Mouse (Mus musculus): ENCODE results near the gene Gm20538. TPM values are rescaled to one million over a fixed set of nuclear protein-coding genes. Genes with fewer than 3 reads are reported as not detected.

The Gm20538 gene
- polyA plus RNA-seq, 1 experiment from 2014 or later = not detected

GRCm38 (mm10) chr19:44535376-44535775, 17.3 kb downstream of the Gm20538 start:
- peaks cover 6% of the 10 kb centered on the region; the same call in 1 of the 2 replicates for H3K9me3 ChIP-seq
- H3K27ac ChIP-seq = no peak overlapping the region
- 34% methylated on average over 3 of the region's 3 CpGs for WGBS
- H3K4me3 ChIP-seq (replicated peaks) = no peak overlapping the region
- no peak overlapping the region for H3K9ac ChIP-seq (replicated peaks)
- no peaks in the 10 kb centered on the region for H3K36me3 ChIP-seq
- ATAC-seq (ENCODE audit: insufficient number of reproducible peaks, insufficient read depth, low FRiP score, low TSS enrichment, low read depth) = no peak
- H3K4me2 ChIP-seq = no peak overlapping the region
- H3K27me3 ChIP-seq = peaks cover 14% of the 10 kb centered on the region
- no peaks in the 10 kb centered on the region for H3K4me1 ChIP-seq (replicated peaks)

DNA sequence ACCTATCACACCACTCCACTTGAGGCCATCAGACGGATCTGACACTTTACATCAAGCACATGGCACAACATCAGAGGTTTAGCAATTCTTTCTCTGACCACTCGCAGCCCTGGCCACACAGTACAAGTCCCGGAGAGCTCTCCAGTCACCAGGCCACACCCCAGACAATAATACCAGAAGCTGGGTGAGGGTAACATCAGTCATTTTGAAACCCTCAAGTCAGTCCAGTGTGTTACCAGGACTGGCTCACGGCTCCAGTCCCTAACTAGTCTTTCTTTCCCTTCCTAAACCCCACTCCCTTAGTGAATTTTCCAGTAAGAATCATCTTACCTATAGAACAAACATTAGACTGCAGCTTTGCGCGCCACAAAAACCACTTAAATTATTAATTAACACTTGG, 22.6 kb downstream of the Gm20538 start:
- H3K9me3 ChIP-seq = no peaks in the 10 kb centered on the region
- H3K4me3 ChIP-seq (replicated peaks) = no peak overlapping the region
- H3K9ac ChIP-seq (replicated peaks) = no peak overlapping the region
- no peaks in the 10 kb centered on the region for H3K4me1 ChIP-seq (replicated peaks)
- no peak for ATAC-seq (ENCODE audit: insufficient number of reproducible peaks, insufficient read depth, low FRiP score, low TSS enrichment, low read depth)
- H3K27ac ChIP-seq = no peak overlapping the region
- 80% methylated on average over 6 of the region's 6 CpGs for WGBS
- no peak overlapping the region for H3K4me2 ChIP-seq
- no peaks in the 10 kb centered on the region for H3K36me3 ChIP-seq
- peaks cover 11% of the 10 kb centered on the region; the same call in 1 of the 2 replicates for H3K27me3 ChIP-seq

DNA sequence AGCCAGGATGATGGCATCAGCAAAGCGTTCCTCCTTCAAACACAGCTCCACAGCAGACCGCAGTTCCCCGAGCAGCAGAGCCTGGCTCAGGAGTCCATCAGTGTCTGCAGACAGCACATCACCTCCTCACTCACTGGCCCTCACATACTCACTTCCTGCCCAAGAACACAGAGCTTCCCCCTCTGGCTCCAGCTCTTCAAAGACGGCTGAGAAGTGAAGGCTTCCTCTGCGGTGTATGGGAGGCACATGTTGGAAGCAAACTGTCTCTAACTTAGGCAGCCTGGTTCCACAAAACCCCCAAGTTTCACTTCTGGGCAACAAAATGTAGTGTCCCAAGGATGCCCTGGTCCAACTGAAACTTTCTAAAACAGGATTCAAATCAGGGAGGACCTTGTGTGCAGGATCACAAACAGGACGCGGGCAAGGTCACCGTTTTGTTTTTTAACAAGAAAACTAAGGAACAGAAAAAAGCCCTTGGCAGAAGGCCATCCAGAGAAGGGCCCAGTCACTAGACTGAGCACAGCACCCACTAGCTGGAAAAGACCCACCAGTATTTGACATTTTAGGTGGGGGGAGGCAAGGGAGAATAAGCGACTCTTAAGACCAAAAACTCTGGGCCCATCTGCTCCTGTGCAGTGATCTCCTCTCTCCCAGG, 27.0 kb downstream of the Gm20538 start:
- H3K9me3 ChIP-seq = no peaks in the 10 kb centered on the region
- H3K4me3 ChIP-seq (replicated peaks) = no peak overlapping the region
- H3K36me3 ChIP-seq = no peaks in the 10 kb centered on the region
- no peak overlapping the region for H3K9ac ChIP-seq (replicated peaks)
- WGBS = 81% methylated on average over 9 of the region's 9 CpGs
- no peak overlapping the region for H3K27ac ChIP-seq
- H3K27me3 ChIP-seq = no peaks in the 10 kb centered on the region
- no peaks in the 10 kb centered on the region for H3K4me1 ChIP-seq (replicated peaks)
- ATAC-seq (ENCODE audit: insufficient number of reproducible peaks, insufficient read depth, low FRiP score, low TSS enrichment, low read depth) = no peak
- no peak overlapping the region for H3K4me2 ChIP-seq

DNA sequence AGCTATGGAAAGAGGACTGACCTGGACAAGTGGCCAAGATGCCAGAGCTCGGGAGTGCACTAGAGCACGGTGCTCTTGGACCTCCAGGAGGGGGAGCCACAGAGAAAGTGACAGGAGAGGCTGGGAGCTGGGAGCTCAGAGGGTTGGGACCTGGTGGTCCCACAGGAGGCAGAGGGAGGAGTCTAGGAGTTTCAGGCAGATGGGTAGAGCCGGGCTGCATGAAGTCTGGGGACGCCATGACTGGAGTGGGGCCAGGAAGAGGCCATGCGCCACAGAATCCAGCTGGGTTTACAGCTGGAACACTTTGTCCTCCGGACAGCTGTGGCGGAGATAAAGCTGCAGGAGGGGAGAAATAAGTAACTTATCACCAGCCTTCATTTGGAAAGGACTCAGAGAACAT, 33.5 kb downstream of the Gm20538 start:
- H3K4me2 ChIP-seq = no peak overlapping the region
- H3K4me3 ChIP-seq (replicated peaks) = no peak overlapping the region
- H3K27me3 ChIP-seq = peaks cover 51% of the 10 kb centered on the region
- no peaks in the 10 kb centered on the region for H3K36me3 ChIP-seq
- WGBS = 35% methylated on average over 7 of the region's 7 CpGs
- H3K9ac ChIP-seq (replicated peaks) = no peak overlapping the region
- ATAC-seq (ENCODE audit: insufficient number of reproducible peaks, insufficient read depth, low FRiP score, low TSS enrichment, low read depth) = no peak
- H3K9me3 ChIP-seq = no peaks in the 10 kb centered on the region
- H3K27ac ChIP-seq = no peak overlapping the region
- H3K4me1 ChIP-seq (replicated peaks) = peaks cover 13% of the 10 kb centered on the region; the same call in 1 of the 2 replicates

DNA sequence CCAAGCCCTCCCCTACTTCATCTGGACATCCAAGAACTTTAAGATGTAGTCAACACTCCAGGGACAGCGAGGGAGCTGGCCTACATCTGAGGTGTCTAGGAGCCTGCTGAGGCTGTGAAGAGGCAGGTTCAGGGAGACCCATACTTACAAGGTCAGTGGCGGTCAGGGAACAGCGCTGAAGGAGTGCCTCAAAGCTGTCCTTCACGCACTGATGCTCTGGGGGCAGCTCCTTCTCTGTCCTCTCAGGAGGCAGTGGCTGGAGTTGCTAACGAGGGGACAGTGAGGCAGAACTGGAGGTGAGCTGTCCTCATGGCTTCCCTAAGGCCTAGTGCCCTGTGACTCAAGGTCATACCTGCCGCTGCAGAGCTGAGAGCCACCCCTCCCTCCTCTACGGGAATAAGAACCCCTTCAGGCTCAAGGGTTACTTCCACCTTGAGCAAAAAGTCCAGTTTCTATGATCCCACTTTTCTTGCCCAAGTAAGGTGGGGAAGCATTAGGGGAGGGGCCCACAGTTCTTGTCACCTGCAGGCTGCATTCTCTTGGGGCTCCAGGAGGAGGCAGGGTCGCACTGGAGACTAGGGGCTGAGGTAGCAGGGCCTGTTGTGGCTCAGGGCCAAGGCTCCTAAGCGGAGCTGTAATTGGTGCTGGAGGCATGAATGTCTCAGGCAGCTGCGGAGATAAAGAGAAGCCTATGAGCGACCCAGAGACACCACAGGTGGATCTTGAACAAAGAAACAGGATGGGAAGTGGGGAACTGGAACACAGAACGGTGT, 34.4 kb downstream of the Gm20538 start:
- no peak overlapping the region for H3K4me2 ChIP-seq
- H3K9me3 ChIP-seq = no peaks in the 10 kb centered on the region
- no peak overlapping the region for H3K9ac ChIP-seq (replicated peaks)
- H3K4me3 ChIP-seq (replicated peaks) = no peak overlapping the region
- no peaks in the 10 kb centered on the region for H3K36me3 ChIP-seq
- no peak for ATAC-seq (ENCODE audit: insufficient number of reproducible peaks, insufficient read depth, low FRiP score, low TSS enrichment, low read depth)
- H3K4me1 ChIP-seq (replicated peaks) = peaks cover 13% of the 10 kb centered on the region; the same call in 1 of the 2 replicates
- H3K27me3 ChIP-seq = peaks cover 60% of the 10 kb centered on the region
- no peak overlapping the region for H3K27ac ChIP-seq
- 58% methylated on average over 12 of the region's 12 CpGs for WGBS

GRCm38 (mm10) chr19:44515769-44516168, 36.9 kb downstream of the Gm20538 start:
- 38% methylated on average over 6 of the region's 6 CpGs for WGBS
- Histone ChIP-seq H3K9ac (replicated peaks) (no peak overlapping the region), H3K4me2 (no peak overlapping the region), H3K9me3 (no peaks in the 10 kb centered on the region), H3K4me1 (replicated peaks) (peaks cover 28% of the 10 kb centered on the region), H3K27me3 (peaks cover 84% of the 10 kb centered on the region), H3K27ac (no peak overlapping the region), H3K36me3 (no peaks in the 10 kb centered on the region), H3K4me3 (replicated peaks) (no peak overlapping the region)
- ATAC-seq (ENCODE audit: insufficient number of reproducible peaks, insufficient read depth, low FRiP score, low TSS enrichment, low read depth) = no peak

GRCm38 (mm10) chr19:44514521-44515451, 37.8 kb downstream of the Gm20538 start:
- H3K4me3 ChIP-seq (replicated peaks) = no peak overlapping the region
- H3K27me3 ChIP-seq = peaks cover 94% of the 10 kb centered on the region
- no peak overlapping the region for H3K9ac ChIP-seq (replicated peaks)
- no peak overlapping the region for H3K4me2 ChIP-seq
- no peak for ATAC-seq (ENCODE audit: insufficient number of reproducible peaks, insufficient read depth, low FRiP score, low TSS enrichment, low read depth)
- H3K36me3 ChIP-seq = no peaks in the 10 kb centered on the region
- peaks cover 30% of the 10 kb centered on the region for H3K4me1 ChIP-seq (replicated peaks)
- H3K9me3 ChIP-seq = no peaks in the 10 kb centered on the region
- no peak overlapping the region for H3K27ac ChIP-seq
- 9% methylated on average over 14 of the region's 14 CpGs for WGBS

DNA sequence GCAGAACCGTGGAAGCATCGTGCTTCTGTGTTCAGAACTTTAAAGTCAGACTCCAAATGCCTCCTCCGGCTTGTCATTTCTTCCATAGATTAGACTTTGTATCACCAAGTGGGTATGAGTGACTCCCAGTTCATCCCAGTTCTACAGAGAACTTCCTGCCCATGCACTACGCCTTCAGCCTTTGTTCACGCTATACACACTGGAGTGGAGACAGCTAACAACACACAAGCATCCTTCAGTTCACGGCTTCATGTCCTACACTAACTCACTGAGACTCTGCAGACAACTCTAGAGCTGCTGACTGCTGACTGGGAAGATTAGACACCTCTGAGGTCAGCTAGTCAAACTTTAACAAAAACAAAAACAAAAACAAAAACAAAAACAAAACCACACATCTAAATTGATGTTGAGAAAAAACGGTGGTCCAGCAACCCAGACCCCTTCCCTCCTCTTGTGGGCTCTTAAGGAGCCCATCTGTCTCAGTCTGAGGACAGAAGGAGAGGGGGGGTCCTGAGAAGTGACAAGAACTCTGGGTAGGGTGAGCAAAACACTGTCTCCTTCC, 38.6 kb downstream of the Gm20538 start:
- Histone ChIP-seq H3K4me3 (replicated peaks) (no peak overlapping the region), H3K27ac (no peak overlapping the region), H3K4me1 (replicated peaks) (peaks cover 28% of the 10 kb centered on the region), H3K9ac (replicated peaks) (no peak overlapping the region), H3K9me3 (no peaks in the 10 kb centered on the region), H3K27me3 (peaks cover 99% of the 10 kb centered on the region), H3K4me2 (no peak overlapping the region), H3K36me3 (no peaks in the 10 kb centered on the region)
- ATAC-seq (ENCODE audit: insufficient number of reproducible peaks, insufficient read depth, low FRiP score, low TSS enrichment, low read depth) = no peak
- 29% methylated on average over 7 of the region's 7 CpGs for WGBS

DNA sequence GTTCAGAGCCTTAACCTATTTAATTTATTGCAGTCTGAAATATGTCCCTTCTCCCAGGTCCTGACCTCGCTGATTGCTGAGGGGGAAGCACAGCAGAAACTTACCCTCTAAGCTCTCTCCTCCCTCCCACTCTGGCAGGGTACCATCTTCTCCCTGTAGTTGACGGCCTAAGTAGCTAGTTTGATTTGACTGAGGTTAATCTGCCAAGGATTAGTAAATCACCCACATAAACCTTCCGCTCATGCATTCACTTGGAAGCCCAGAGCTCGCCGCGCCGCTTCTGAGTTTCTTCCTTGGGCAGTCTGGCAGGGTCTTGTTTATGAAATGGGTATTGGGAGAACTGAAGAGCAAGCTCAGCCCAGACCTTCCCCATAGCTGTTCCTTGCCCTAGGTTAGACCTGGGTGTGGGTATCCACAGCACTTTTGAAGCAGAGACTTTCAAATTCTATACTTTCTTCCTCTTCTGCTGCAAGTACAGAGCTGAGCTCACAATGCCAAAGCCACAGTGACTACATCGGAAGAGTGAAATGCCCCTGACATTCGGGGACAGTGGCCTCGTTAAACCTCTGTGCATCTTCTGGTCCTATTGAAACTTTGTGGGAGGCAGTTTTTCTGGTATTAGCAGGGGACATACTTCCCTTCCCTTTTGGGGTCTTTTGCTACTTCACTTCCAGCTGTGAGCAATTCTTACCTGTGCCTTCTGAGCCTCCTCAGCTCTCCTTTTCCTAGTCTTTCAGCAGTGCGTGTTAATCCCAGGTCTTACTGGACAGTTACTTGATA, 39.4 kb downstream of the Gm20538 start:
- no peak for ATAC-seq (ENCODE audit: insufficient number of reproducible peaks, insufficient read depth, low FRiP score, low TSS enrichment, low read depth)
- H3K9me3 ChIP-seq = no peaks in the 10 kb centered on the region
- H3K27ac ChIP-seq = no peak overlapping the region
- peaks cover 99% of the 10 kb centered on the region for H3K27me3 ChIP-seq
- no peaks in the 10 kb centered on the region for H3K36me3 ChIP-seq
- H3K9ac ChIP-seq (replicated peaks) = no peak overlapping the region
- no peak overlapping the region for H3K4me3 ChIP-seq (replicated peaks)
- H3K4me2 ChIP-seq = no peak overlapping the region
- peaks cover 27% of the 10 kb centered on the region for H3K4me1 ChIP-seq (replicated peaks)
- WGBS = 17% methylated on average over 11 of the region's 11 CpGs

GRCm38 (mm10) chr19:44512601-44513000, 40.0 kb downstream of the Gm20538 start:
- no peaks in the 10 kb centered on the region for H3K36me3 ChIP-seq
- H3K4me3 ChIP-seq (replicated peaks) = no peak overlapping the region
- ATAC-seq (ENCODE audit: insufficient number of reproducible peaks, insufficient read depth, low FRiP score, low TSS enrichment, low read depth) = no peak
- H3K4me1 ChIP-seq (replicated peaks) = peaks cover 27% of the 10 kb centered on the region
- H3K27ac ChIP-seq = no peak overlapping the region
- H3K4me2 ChIP-seq = no peak overlapping the region
- H3K9me3 ChIP-seq = no peaks in the 10 kb centered on the region
- H3K27me3 ChIP-seq = peaks cover 95% of the 10 kb centered on the region
- no peak overlapping the region for H3K9ac ChIP-seq (replicated peaks)
- 25% methylated on average over 5 of the region's 5 CpGs for WGBS
